Mouse (Mus musculus) heart, adult 2 months (tissue): Measurements from ENCODE around the gene Myom1.
"Not testable (repeated sequence)": the region's sequence is repeated elsewhere in the genome, so short reads cannot be mapped to it uniquely, and the experiment has no call there.

ENCODE experiments used
- CTCF ChIP-seq: fragments of 200-600 bp; IDR thresholded peaks from 2 replicates; pipeline ENCODE4 v1.8.1; 2022; ENCODE audit warnings: antibody characterized with exemption, mild to moderate bottlenecking, moderate library complexity
- POLR2A ChIP-seq: fragments of 200-500 bp; IDR thresholded peaks from 2 replicates; pipeline ENCODE4 v1.6.1; 2011; ENCODE audit warnings: mild to moderate bottlenecking, low read depth, low read length, control low read depth; ENCODE audit not compliant: insufficient read depth

DNA sequence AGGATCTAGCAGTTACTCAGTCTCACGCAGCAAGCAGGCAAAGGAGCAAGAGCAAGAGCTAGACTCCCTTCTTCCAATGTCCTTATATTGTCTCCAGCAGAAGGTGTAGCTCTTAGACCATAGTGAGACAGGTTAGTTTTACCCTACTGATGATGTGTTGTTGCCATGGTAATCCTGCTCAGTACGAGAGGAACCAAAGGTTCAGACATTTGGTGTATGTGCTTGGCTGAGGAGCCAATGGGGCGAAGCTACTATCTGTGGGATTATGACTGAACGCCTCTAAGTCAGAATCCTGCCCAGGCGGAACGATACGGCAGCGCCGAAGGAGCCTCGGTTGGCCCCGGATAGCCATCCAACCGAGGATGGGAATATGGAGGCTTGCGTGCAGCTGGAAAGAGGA, 38.9 kb upstream of the Myom1 start:
- not testable (repeated sequence) for TF ChIP-seq CTCF, POLR2A
